Mouse (Mus musculus) cerebellum, adult 11 months (tissue): ENCODE measurements around the gene Stx16.

Experiments used
- DNase-seq: peaks from one replicate; pipeline ENCODE4 v3.0.0; 2022

Stx16 gene

GRCm38 (mm10) chr2:174076433-174076824 is 321 bp downstream of the Stx16 start:
- DNase-seq: no peak

GRCm38 (mm10) chr2:174077004-174077695 is 1.0 kb downstream of the Stx16 start:
- DNase-seq: peak; percentile 11

GRCm38 (mm10) chr2:174077776-174078338 is 1.7 kb downstream of the Stx16 start:
- DNase-seq: no peak

GRCm38 (mm10) chr2:174081833-174082232 is 5.7 kb downstream of the Stx16 start:
- no peak for DNase-seq

- DNase-seq: no peak
These were observed 6.3 kb downstream of the Stx16 start for GRCm38 (mm10) chr2:174082380-174082918.

GRCm38 (mm10) chr2:174095086-174095485 is 19.0 kb downstream of the Stx16 start:
- no peak for DNase-seq

GRCm38 (mm10) chr2:174102399-174102798 is 26.3 kb downstream of the Stx16 start:
- no peak for DNase-seq

- no peak for DNase-seq
These were observed 27.4 kb downstream of the Stx16 start for GRCm38 (mm10) chr2:174103527-174103926.

GRCm38 (mm10) chr2:174107375-174107774 is 31.3 kb downstream of the Stx16 start:
- no peak for DNase-seq

- DNase-seq: peak; percentile 61
These were observed 34.1 kb downstream of the Stx16 start, which contains the start of gene Npepl1 for GRCm38 (mm10) chr2:174109991-174110782. Npepl1 (plus strand) TSS chr2:174110349.

GRCm38 (mm10) chr2:174110783-174111549 is 34.9 kb downstream of the Stx16 start:
- no peak for DNase-seq

- no peak for DNase-seq
These were observed 36.8 kb downstream of the Stx16 start for GRCm38 (mm10) chr2:174112931-174113330.

GRCm38 (mm10) chr2:174114148-174114864 is 38.2 kb downstream of the Stx16 start:
- no peak for DNase-seq

GRCm38 (mm10) chr2:174116929-174117328 is 40.8 kb downstream of the Stx16 start:
- DNase-seq: no peak

- DNase-seq: no peak
These were observed 42.0 kb downstream of the Stx16 start for GRCm38 (mm10) chr2:174118141-174118540.

- no peak for DNase-seq
These were observed 43.2 kb downstream of the Stx16 start for GRCm38 (mm10) chr2:174119259-174119658.

- DNase-seq: no peak
These were observed 44.5 kb downstream of the Stx16 start for GRCm38 (mm10) chr2:174120631-174121030.

- DNase-seq: no peak
These were observed 45.4 kb downstream of the Stx16 start for GRCm38 (mm10) chr2:174121411-174121947.

GRCm38 (mm10) chr2:174122331-174122730 is 46.2 kb downstream of the Stx16 start:
- no peak for DNase-seq

GRCm38 (mm10) chr2:174123731-174124130 is 47.6 kb downstream of the Stx16 start:
- no peak for DNase-seq

- no peak for DNase-seq
These were observed 50.6 kb downstream of the Stx16 start for GRCm38 (mm10) chr2:174126522-174127375.
